Mouse (Mus musculus): ENCODE measurements around the gene Lrtm1.

Lrtm1 gene

DNA sequence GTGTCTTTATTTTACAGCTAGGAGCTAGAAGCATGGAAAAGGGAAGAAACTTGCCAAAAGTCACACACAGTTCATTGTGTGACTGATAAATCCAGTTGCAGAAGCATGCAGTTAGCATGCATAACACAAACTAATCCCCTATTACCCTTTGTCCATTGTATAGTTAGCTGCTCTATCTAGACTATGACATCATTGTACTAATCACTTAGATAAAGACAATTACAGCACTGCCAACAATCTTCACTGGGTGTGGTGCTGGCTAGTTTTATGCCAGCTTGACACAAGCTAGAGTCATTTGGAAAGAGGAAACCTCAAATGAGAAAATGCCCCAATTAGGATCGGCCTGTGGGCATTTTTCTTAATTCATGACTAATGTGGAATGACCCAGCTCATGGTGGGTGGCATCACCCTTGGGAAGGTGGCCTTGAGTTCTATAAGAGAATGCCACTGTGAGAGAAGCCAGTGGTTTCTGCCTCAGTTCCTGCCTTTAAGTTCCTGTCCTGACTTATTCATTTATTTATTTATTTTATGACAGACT lies 13.9 kb downstream of the Lrtm1 start:
- DNase-seq (ENCODE audit: low read depth, low spot score) = no peak

DNA sequence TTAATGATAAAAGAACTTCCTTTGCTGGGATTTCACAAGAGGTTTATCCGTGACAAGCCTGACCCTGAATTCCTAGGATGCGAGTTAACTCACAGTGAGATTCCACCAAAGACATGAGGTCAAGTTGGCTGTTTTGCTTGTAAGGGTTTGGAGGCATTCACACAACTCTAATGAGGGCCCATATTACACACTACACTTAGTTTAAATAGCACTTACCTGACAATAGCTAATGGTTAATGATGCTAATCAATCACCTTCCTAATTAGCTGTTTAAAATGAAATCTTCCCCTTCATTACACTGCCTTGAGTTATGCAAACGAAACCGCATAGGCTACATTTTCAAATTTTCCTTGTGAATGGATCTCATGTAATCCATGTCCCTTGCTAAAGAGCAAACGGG lies 20.2 kb downstream of the Lrtm1 start:
- DNase-seq (ENCODE audit: low read depth, low spot score) = no peak

DNA sequence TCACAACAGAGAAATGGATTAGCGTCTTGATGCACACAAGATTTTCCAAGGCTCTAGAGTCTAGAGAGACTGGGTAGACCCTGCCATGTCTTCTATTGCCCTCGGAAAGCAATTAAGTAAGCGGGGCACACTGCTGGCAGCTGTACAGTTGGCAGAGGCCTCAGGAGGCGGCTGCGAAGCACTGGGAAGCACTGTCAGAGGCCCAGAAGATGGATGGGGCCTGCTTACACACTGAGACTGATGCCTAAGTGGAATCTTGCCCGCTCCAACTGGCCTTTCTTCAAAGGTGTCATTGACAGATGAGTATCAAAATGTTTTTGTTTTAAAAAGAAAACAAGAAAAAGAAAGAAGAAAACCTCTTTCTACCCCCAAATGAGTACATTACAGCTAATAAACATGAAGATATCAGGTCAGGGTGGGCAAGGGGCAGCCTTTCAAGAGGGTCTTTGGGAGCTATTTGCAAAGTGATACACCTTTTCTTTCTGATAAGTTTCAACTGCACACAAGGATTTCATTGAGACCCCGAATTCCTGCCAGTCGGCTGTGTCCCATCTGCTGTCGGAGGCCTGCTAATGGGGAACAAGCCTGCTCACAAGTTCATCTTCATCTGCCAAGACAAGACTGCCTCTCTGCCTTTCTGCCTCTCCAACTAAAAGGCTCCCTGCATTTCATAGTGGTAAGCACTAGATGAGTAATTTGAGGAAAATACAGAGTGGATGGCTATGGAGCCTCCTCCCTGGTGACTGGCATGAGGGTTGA lies 22.8 kb downstream of the Lrtm1 start:
- no peak for DNase-seq (ENCODE audit: low read depth, low spot score)

DNA sequence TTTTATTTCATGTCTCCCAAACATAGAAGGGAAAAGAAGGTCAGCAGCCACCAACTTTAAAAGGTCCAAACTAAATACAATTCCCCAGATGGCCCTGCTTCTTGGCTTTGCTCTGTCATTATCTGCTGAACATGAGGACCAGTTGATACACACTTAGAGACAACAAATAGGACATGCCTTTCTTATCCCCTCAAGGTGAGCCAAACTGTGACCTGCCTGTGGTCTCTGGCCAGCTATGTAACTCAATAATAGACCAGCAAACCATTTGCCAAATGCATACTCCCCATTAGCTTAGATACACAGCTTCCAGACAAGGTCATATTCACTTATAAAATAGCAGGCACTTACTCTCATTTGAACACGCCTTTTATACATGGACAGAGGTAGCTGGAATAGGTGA lies 23.5 kb downstream of the Lrtm1 start:
- no peak for DNase-seq (ENCODE audit: low read depth, low spot score)

DNA sequence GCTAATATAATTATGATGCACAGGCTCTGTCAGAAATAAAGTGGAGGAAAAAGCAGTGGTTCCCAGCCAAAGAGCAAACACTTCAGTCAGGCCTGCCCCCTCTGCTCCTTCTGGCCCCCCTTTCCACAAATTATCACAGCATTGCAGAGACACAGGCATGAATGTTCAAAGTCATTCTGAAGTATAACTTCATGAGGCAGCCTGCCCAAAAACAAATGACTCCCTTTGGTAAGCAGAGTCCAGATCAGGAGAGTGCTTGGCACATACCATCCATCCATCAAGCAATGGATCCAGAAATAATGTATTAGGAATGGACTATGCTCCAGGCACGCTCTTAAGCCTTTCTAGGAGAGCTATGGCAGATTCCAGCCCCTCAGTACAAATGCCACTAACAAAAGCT lies 24.3 kb downstream of the Lrtm1 start:
- no peak for DNase-seq (ENCODE audit: low read depth, low spot score)

DNA sequence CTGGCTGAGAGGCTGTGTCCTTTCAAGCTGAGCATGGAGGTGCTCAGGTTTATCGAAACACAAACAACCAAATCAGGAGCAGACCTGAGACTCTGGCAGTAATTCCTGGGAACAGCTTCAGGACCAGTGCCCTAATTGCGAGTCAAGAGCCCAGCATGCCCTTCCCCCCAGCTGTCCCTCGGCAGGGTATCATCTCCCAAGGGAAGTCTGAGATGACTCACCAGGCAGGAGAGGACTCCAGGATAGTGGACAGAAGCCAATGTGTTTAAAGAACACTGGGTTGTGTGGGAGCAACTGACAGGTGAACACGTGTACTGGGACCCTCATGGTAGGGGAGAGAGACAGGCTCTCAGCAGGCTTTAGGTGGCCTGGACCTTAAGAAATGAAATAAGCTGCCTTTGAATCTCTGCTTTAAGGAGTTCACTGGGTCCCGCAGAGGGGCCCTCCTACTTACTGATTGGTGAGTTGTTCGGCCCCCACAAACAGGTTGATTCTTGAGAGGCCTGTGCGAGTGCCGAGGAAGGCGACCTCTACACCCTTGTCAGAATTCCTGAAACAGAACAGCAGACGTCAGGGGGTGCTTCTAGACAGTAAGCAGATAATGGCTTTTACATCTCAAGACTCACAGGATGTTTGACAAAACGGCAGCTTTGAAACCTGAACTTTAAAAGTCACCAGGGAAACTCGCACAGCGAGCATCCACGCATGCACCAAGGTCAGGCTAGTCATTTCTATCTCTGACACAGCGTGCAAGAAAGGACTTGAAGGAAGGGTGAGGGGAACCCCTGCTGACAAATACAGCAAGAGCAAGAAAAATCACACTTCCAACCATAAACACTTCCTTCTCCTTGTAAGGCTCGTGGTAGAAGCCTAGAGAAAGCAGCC lies 34.2 kb downstream of the Lrtm1 start:
- no peak for DNase-seq (ENCODE audit: low read depth, low spot score)

DNA sequence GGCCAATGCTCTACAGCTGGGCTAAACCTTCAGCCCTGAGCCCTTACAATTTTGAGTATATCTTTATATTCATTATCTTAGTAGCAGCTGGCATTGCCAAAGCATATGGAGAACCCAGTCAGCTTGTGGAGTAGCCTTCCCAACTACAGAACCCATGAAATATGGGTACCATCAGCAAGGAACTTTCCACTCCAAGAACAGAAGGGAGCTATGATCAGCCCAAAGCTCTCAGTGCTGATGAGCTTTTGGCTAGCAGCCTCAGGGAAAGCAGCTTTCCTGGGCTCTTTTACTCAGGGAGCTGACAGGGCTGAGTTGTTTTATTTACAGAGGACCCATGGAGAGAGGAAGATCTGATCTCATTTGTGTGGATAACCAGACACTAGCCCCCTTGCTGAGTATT lies 42.7 kb downstream of the Lrtm1 start:
- no peak for DNase-seq (ENCODE audit: low read depth, low spot score)

DNA sequence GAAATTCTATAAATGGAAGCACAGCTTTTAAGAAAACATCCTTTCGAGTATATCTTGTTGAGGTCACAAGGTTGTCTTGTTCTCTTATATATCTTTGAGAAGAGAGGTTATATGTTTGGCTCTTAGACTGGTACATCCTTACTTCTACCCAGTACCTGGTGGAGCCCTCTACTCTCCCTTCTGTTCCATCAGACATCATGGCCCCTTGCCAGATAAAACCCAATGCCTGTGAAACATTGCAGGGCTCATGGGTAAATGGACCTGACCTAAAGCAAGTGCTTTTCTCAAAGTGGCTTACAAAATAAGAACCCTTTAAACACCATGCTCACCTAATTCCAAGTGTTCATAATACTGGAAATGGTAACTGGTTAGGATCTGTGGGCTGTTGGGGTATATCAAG lies 43.5 kb downstream of the Lrtm1 start:
- DNase-seq (ENCODE audit: low read depth, low spot score) = no peak

DNA sequence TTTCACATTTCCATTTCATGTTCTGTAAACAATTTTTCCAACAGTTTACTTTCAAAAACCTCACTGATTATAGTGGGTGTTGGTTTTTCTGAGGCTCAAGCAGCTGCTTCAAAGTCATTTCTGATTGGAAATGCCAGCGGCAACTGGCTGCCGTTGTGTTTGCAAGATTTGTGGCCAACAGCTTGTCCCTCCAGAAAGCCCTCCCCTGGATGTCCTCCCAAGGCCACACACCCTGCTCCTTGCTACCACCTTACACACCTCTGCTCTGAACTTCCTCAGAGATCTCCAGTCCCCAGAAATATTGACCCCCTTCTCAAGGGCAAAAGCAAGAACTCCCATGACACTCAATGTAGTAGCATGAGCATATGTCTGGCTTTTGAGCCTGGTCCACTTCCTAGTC lies 44.7 kb downstream of the Lrtm1 start:
- no peak for DNase-seq (ENCODE audit: low read depth, low spot score)

DNA sequence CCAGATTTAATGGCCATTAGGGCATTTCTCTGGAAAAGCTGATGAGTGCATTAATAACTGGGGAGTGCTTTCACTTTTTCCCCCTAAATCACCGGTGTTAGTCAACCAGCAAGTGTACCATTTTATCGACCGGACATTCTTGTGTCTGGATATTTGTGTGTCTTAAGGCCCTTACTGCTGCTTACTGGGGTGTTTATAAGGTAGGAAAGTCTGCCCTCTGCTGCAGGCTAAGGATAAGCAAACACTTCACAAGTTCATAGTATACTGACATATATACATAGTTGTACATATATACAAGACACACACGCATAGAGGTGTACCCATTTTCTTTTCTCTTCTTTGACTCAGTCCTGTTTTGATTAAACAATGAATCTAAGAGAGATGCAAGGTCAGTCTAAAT lies 55.7 kb downstream of the Lrtm1 start:
- no peak for DNase-seq (ENCODE audit: low read depth, low spot score)

DNA sequence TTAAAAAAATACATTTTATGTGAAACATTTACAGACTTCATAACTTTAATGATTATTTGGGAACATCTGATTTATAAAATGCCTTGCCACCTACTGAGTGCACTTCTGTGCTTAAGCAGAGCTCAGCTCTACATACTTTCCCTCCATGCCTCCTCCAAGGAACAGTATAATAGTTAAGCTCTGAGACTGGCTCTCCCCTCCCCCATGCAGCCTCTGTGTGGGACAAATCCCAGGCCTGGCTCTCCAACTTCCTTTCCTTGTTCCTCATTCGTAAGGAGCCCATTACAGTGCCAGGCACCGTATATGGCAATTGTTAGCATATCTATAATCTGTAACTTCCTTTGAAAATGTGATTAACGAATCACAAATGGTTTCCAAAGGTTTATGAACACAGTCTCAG lies 59.4 kb downstream of the Lrtm1 start:
- no peak for DNase-seq (ENCODE audit: low read depth, low spot score)

DNA sequence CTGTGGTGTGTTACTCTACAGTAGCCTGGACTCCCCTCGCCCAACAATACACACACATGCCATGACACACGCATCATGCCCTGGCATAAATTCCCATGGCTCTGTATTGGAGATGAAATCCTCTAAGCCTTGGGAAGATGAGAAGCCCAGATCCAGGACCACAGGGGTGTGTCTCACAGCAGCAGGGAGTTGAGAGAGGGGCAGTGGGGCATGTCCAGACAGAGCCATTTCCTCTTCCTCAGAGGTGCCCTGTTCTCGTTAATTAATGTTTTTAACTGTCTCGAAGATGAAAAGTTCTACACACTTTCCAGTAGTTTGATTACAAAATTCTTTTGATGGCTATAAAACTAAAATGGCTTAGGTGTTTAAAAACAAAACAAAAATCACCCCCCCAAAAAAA lies 62.2 kb downstream of the Lrtm1 start:
- DNase-seq (ENCODE audit: low read depth, low spot score) = no peak

DNA sequence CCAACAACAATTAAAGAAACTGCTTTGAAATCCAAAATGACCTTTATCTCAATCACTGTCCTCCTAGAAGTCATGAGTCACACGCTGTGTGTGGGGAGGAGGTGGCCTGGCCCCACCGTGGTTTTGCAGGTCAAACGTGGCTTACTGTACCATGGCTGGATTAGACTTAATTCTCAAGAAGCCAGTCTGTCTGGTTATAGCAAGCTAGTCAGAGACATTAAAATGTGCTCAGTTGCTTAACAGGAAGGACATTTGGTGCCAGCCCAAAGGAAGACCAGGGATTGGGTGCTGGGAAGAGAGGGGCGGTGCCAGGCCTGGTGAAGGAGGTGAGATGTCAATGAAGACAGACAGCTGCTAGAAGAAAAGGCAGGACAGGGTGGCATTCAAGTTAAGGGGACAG lies 62.6 kb downstream of the Lrtm1 start:
- no peak for DNase-seq (ENCODE audit: low read depth, low spot score)

DNA sequence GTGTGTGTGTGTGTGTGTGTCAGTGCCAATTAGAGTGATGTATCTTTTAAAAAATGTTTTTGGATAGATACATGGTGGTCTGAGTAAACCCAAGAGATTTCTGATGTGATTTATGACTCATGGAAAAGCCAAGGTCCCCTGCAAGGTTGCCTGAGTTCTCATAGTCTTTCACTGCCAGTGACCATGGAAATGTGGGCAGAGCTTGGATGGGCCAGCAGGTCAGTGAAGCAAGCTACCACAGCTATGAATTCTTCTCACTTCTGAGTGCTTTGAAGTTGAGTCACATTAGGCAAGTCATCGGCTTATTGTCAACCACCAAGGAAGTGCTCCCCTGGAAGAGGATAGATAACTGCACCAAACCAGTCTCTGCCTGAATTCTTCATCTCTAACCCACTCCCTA lies 64.2 kb downstream of the Lrtm1 start:
- DNase-seq (ENCODE audit: low read depth, low spot score) = no peak

Data from A20 (cell line).